ENCODE assay signal across 8 mouse cellular contexts in genomic region chr7:100931316-100931925, GRCm38 (mm10). TPM values are rescaled to one million over a fixed set of nuclear protein-coding genes. Genes with fewer than 3 reads are reported as not detected.
DNase-seq lines count a peak whose midpoint lies in the region; ATAC-seq and TF ChIP-seq lines count a peak whose summit lies in the region.

No protein-coding gene starts in this region.

- H3K4me3 ChIP-seq in megakaryocyte, embryonic 14.5 days (replicated peaks) = peak overlapping the region; percentile 92
- H3K4me3 ChIP-seq in embryonic fibroblast, embryonic 13.5 days (ENCODE audit: insufficient read depth, low read length) = peak overlapping the region; percentile 60
- H3K4me3 ChIP-seq in hindbrain, embryonic 14.5 days (replicated peaks; ENCODE audit: low read length) = peak overlapping the region; percentile 47
- peak overlapping the region; percentile 72 for H3K4me3 ChIP-seq in lung, postnatal 0 days (ENCODE audit: low read depth, low read length)

- peaks cover 42% of the 10 kb centered on the region for H3K4me1 ChIP-seq in megakaryocyte, embryonic 14.5 days
- no peaks in the 10 kb centered on the region for H3K4me1 ChIP-seq in embryonic fibroblast, embryonic 13.5 days (ENCODE audit: control insufficient read depth, insufficient read depth, low read length)
- H3K4me1 ChIP-seq in hindbrain, embryonic 14.5 days (replicated peaks; ENCODE audit: control insufficient read depth, insufficient read depth, low read length) = peaks cover 23% of the 10 kb centered on the region
- peaks cover 38% of the 10 kb centered on the region for H3K4me1 ChIP-seq in lung, postnatal 0 days (ENCODE audit: insufficient read depth, low read depth, low read length)

- peak overlapping the region; percentile 53 for H3K9ac ChIP-seq in hindbrain, embryonic 14.5 days
- peak overlapping the region; percentile 80 for H3K9ac ChIP-seq in lung, postnatal 0 days (replicated peaks; ENCODE audit: low read depth)

- no peak for DNase-seq in hindbrain, embryonic 14.5 days (ENCODE audit: low spot score)
- no peak for DNase-seq in lung, postnatal 0 days (ENCODE audit: low spot score)
- DNase-seq in urinary bladder, postnatal 25 days (ENCODE audit: low spot score) = peak; percentile 60
- DNase-seq in layer of hippocampus, adult 9-10 months (ENCODE audit: low spot score) = no peak
- DNase-seq in frontal cortex, postnatal 10 days (ENCODE audit: low spot score in 2 of 2) = no peak

- WGBS in hindbrain, embryonic 14.5 days = under 1% methylated on average over 69 of the region's 73 CpGs
- WGBS in lung, postnatal 0 days = 4% methylated on average over 56 of the region's 73 CpGs

- H3K27ac ChIP-seq in embryonic fibroblast, embryonic 13.5 days (ENCODE audit: insufficient read depth, low read length) = peak overlapping the region; percentile 98
- peak overlapping the region; percentile 63 for H3K27ac ChIP-seq in hindbrain, embryonic 14.5 days
- H3K27ac ChIP-seq in lung, postnatal 0 days (ENCODE audit: low read length) = peak overlapping the region; percentile 96

- no peak for TF ChIP-seq EP300 in lung, postnatal 0 days (IDR thresholded peaks at IDR 0.05)

- TF ChIP-seq CTCF in embryonic fibroblast, embryonic 13.5 days (IDR thresholded peaks at IDR 0.05; ENCODE audit: borderline replicate concordance, insufficient read depth, low read length) = no peak
- TF ChIP-seq CTCF in lung, postnatal 0 days (IDR thresholded peaks at IDR 0.05) = no peak

- no peak; the same call in 1 of the 2 replicates for TF ChIP-seq POLR2A in embryonic fibroblast, embryonic 13.5 days (IDR thresholded peaks at IDR 0.05; ENCODE audit: low read depth, low read length)

- peaks cover 2% of the 10 kb centered on the region for H3K36me3 ChIP-seq in megakaryocyte, embryonic 14.5 days (replicated peaks; ENCODE audit: low read length)
- H3K36me3 ChIP-seq in hindbrain, embryonic 14.5 days (replicated peaks; ENCODE audit: control insufficient read depth, insufficient read depth) = no peaks in the 10 kb centered on the region
- no peaks in the 10 kb centered on the region for H3K36me3 ChIP-seq in lung, postnatal 0 days (ENCODE audit: insufficient read depth, low read length)

- peaks cover 26% of the 10 kb centered on the region for H3K9me3 ChIP-seq in megakaryocyte, embryonic 14.5 days
- no peaks in the 10 kb centered on the region for H3K9me3 ChIP-seq in hindbrain, embryonic 14.5 days (ENCODE audit: control insufficient read depth, low read length)
- no peaks in the 10 kb centered on the region for H3K9me3 ChIP-seq in lung, postnatal 0 days (ENCODE audit: low read length)

- peaks cover 93% of the 10 kb centered on the region for H3K27me3 ChIP-seq in megakaryocyte, embryonic 14.5 days (replicated peaks)
- H3K27me3 ChIP-seq in hindbrain, embryonic 14.5 days (ENCODE audit: control insufficient read depth, insufficient read depth, low read length) = peaks cover 35% of the 10 kb centered on the region
- no peaks in the 10 kb centered on the region for H3K27me3 ChIP-seq in lung, postnatal 0 days (replicated peaks; ENCODE audit: insufficient read depth, low read length)

- H3K4me2 ChIP-seq in hindbrain, embryonic 14.5 days (replicated peaks) = peak overlapping the region; percentile 74
- peak overlapping the region; percentile 91 for H3K4me2 ChIP-seq in lung, postnatal 0 days (replicated peaks; ENCODE audit: low read depth, low read length)

- no peak for ATAC-seq in megakaryocyte, adult 5-6 weeks (ENCODE audit: poor library complexity, severe bottlenecking)
- ATAC-seq in hindbrain, embryonic 14.5 days (ENCODE audit: low FRiP score) = peak; percentile 16; the same call in 1 of the 2 replicates
- peak; percentile 4; the same call in 1 of the 2 replicates for ATAC-seq in lung, postnatal 0 days

RNA-seq across cellular contexts. Expression of gene Arhgef17, which starts 0.5 kb away (rescaled TPM):
- polyA plus RNA-seq in megakaryocyte, embryonic 14.5 days (2012; ENCODE audit: insufficient read depth, low replicate concordance) = 1.3 TPM in 2 replicates
- total RNA-seq in megakaryocyte, adult 5-6 weeks (2015) = 0.09 and 0.21 TPM in 2 replicates
- total RNA-seq in megakaryocyte, adult 5-6 weeks (2017) = 0.12 TPM in 1 of 2 replicates, not detected in the other
- polyA plus RNA-seq in embryonic fibroblast, embryonic 13.5 days (2011; ENCODE audit: insufficient read length, low read depth, missing spikeins) = 43.1 and 54.8 TPM in 2 replicates
- polyA plus RNA-seq in hindbrain, embryonic 14.5 days (2014; fragmentation: Nextera tagmentation; extraction: Ambion mirVana) = 15.5 and 19.5 TPM in 2 replicates
- 5.8 and 7.0 TPM in 2 replicates for polyA plus RNA-seq in lung, postnatal 0 days (2015; fragmentation: Nextera tagmentation; extraction: Ambion mirVana)

RNA-seq across cellular contexts. Expression of gene P2ry6, which starts 43.0 kb away (rescaled TPM):
- polyA plus RNA-seq in megakaryocyte, embryonic 14.5 days (2012; ENCODE audit: insufficient read depth, low replicate concordance) = 7.0 and 20.0 TPM in 2 replicates
- 32.8 and 34.2 TPM in 2 replicates for total RNA-seq in megakaryocyte, adult 5-6 weeks (2015)
- total RNA-seq in megakaryocyte, adult 5-6 weeks (2017) = 12.0 and 12.9 TPM in 2 replicates
- polyA plus RNA-seq in embryonic fibroblast, embryonic 13.5 days (2011; ENCODE audit: insufficient read length, low read depth, missing spikeins) = 1.4 and 1.6 TPM in 2 replicates
- 2.6 and 3.5 TPM in 2 replicates for polyA plus RNA-seq in hindbrain, embryonic 14.5 days (2014; fragmentation: Nextera tagmentation; extraction: Ambion mirVana)
- 9.9 and 11.2 TPM in 2 replicates for polyA plus RNA-seq in lung, postnatal 0 days (2015; fragmentation: Nextera tagmentation; extraction: Ambion mirVana)
